Mouse (Mus musculus): ENCODE measurements around the gene Arhgef9. TPM values are rescaled to one million over a fixed set of nuclear protein-coding genes. Genes with fewer than 3 reads are reported as not detected.

The Arhgef9 gene
- 11.2 and 12.7 TPM in 2 replicates for polyA plus RNA-seq (2016; fragmentation: Nextera tagmentation; extraction: Ambion mirVana)

GRCm38 (mm10) chrX:95196104-95196919 lies at the start of gene Arhgef9:
Gene Arhgef9 (minus strand): TSS chrX:95196856.
- Histone ChIP-seq H3K9me3 (replicated peaks) (no peaks in the 10 kb centered on the region), H3K27ac (ENCODE audit: poor library complexity, severe bottlenecking) (no peak within 1 kb of the TSS; the same call in 1 of the 2 replicates), H3K4me3 (peak within 1 kb of the TSS; percentile 57), H3K9ac (peak within 1 kb of the TSS; percentile 65), H3K4me1 (replicated peaks) (no peaks in the 10 kb centered on the region), H3K27me3 (replicated peaks) (no peaks in the 10 kb centered on the region), H3K36me3 (no peaks in the 10 kb centered on the region), H3K4me2 (peak within 1 kb of the TSS; percentile 75)
- ATAC-seq (ENCODE audit: insufficient number of reproducible peaks, low FRiP score) = peak; percentile 74
- WGBS = 16% methylated on average over 23 of the region's 24 CpGs

- no peaks in the 10 kb centered on the region for H3K27me3 ChIP-seq (replicated peaks)
- H3K4me2 ChIP-seq = no peak overlapping the region
- H3K4me3 ChIP-seq = no peak overlapping the region
- no peak overlapping the region for H3K27ac ChIP-seq (ENCODE audit: poor library complexity, severe bottlenecking)
- H3K4me1 ChIP-seq (replicated peaks) = no peaks in the 10 kb centered on the region
- ATAC-seq (ENCODE audit: insufficient number of reproducible peaks, low FRiP score) = no peak
- H3K36me3 ChIP-seq = no peaks in the 10 kb centered on the region
- H3K9me3 ChIP-seq (replicated peaks) = no peaks in the 10 kb centered on the region
- no peak overlapping the region for H3K9ac ChIP-seq
Observed at GRCm38 (mm10) chrX:95238896-95239295, 42.2 kb upstream of the Arhgef9 start.

GRCm38 (mm10) chrX:95195363-95196103 lies 1.1 kb downstream of the Arhgef9 start:
- peak overlapping the region; percentile 57 for H3K4me3 ChIP-seq
- 55% methylated on average over 3 of the region's 3 CpGs for WGBS
- no peaks in the 10 kb centered on the region for H3K27me3 ChIP-seq (replicated peaks)
- H3K4me2 ChIP-seq = peak overlapping the region; percentile 75
- no peaks in the 10 kb centered on the region for H3K36me3 ChIP-seq
- ATAC-seq (ENCODE audit: insufficient number of reproducible peaks, low FRiP score) = no peak
- no peaks in the 10 kb centered on the region for H3K9me3 ChIP-seq (replicated peaks)
- no peaks in the 10 kb centered on the region for H3K4me1 ChIP-seq (replicated peaks)
- peak overlapping the region; percentile 65; the same call in 1 of the 2 replicates for H3K9ac ChIP-seq
- H3K27ac ChIP-seq (ENCODE audit: poor library complexity, severe bottlenecking) = no peak overlapping the region

DNA sequence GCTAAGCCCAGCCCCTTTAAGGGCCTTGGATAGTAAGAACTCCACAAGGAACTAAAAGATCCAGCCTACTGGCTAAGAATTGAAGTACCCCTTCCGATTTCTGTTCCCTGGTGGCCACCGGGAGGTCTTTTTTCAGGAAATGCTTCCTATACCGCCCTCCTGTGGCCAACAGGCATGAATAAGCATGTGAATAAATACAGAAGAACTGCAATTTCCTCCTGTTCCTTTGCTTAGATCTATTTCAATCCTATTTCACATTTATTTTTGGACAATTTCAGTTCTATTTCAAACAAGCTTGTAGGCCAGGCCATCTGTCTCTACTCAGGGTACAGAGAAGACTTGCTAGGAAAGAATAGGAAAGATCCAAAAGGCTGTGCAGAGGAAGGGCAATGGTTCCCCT lies 20.7 kb downstream of the Arhgef9 start:
- Histone ChIP-seq H3K36me3 (no peaks in the 10 kb centered on the region), H3K4me2 (no peak overlapping the region), H3K9ac (no peak overlapping the region), H3K27me3 (replicated peaks) (no peaks in the 10 kb centered on the region), H3K4me1 (replicated peaks) (no peaks in the 10 kb centered on the region), H3K27ac (ENCODE audit: poor library complexity, severe bottlenecking) (no peak overlapping the region), H3K9me3 (replicated peaks) (no peaks in the 10 kb centered on the region), H3K4me3 (no peak overlapping the region)
- ATAC-seq (ENCODE audit: insufficient number of reproducible peaks, low FRiP score) = no peak
- 17% methylated on average over 3 of the region's 3 CpGs for WGBS

DNA sequence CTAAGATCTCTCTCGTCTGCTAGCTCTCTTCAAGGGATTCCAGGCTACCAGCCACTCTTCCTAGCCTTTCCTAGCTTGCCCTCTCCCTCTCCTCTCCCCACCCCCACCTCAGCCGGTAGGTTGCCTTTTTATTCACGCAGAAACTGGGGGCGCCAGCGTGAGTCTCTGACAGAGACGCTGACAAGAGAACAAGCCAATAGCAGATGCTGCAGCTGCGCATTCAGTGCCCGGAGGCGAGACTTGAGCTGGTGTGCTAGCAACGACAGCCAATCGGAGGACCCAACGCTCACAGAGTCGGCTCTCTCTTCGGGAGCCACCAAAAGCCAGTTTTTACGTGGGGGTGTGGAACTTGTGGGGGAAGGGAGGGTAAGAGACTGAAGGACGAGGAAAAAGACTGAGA lies 30.3 kb downstream of the Arhgef9 start:
- Histone ChIP-seq H3K4me2 (peak overlapping the region; percentile 71), H3K36me3 (no peaks in the 10 kb centered on the region), H3K27ac (ENCODE audit: poor library complexity, severe bottlenecking) (peak overlapping the region; percentile 88), H3K4me1 (replicated peaks) (no peaks in the 10 kb centered on the region), H3K4me3 (peak overlapping the region; percentile 55), H3K27me3 (replicated peaks) (no peaks in the 10 kb centered on the region), H3K9ac (peak overlapping the region; percentile 76), H3K9me3 (replicated peaks) (no peaks in the 10 kb centered on the region)
- WGBS = 13% methylated on average over 16 of the region's 16 CpGs
- peak; percentile 93 for ATAC-seq (ENCODE audit: insufficient number of reproducible peaks, low FRiP score)

DNA sequence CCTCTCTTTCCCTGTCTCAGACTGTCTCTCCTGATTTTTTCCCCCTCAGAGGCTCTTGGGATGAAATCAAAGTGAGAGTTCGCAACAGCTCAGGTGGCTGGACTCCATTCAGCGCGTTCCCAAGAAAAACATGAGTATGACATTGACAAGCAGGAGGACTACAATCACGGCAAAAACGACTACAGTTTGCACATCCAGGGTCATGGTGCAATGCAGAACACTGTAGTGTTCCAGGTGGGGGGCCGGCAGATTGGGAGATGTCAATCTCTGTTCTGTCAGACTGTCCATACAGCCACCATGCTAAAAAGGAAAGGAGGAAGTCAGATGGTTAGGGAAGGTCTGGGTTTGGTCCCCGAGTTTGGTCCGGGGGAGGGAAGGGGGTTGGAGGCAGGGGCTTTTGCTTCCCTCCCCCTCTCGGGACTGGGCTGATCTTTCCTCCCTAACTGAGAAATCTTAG lies 31.0 kb downstream of the Arhgef9 start:
- peak overlapping the region; percentile 76 for H3K9ac ChIP-seq
- H3K27ac ChIP-seq (ENCODE audit: poor library complexity, severe bottlenecking) = peak overlapping the region; percentile 88
- no peak for ATAC-seq (ENCODE audit: insufficient number of reproducible peaks, low FRiP score)
- no peaks in the 10 kb centered on the region for H3K4me1 ChIP-seq (replicated peaks)
- peak overlapping the region; percentile 55 for H3K4me3 ChIP-seq
- H3K9me3 ChIP-seq (replicated peaks) = no peaks in the 10 kb centered on the region
- no peaks in the 10 kb centered on the region for H3K27me3 ChIP-seq (replicated peaks)
- H3K36me3 ChIP-seq = no peaks in the 10 kb centered on the region
- H3K4me2 ChIP-seq = peak overlapping the region; percentile 71
- WGBS = 20% methylated on average over 9 of the region's 9 CpGs

GRCm38 (mm10) chrX:95164140-95164539 lies 32.5 kb downstream of the Arhgef9 start:
- 68% methylated on average over 6 of the region's 6 CpGs for WGBS
- Histone ChIP-seq H3K4me2 (no peak overlapping the region), H3K27ac (ENCODE audit: poor library complexity, severe bottlenecking) (no peak overlapping the region), H3K4me1 (replicated peaks) (no peaks in the 10 kb centered on the region), H3K36me3 (no peaks in the 10 kb centered on the region), H3K9me3 (replicated peaks) (no peaks in the 10 kb centered on the region), H3K4me3 (no peak overlapping the region), H3K9ac (no peak overlapping the region), H3K27me3 (replicated peaks) (no peaks in the 10 kb centered on the region)
- ATAC-seq (ENCODE audit: insufficient number of reproducible peaks, low FRiP score) = no peak

GRCm38 (mm10) chrX:95163452-95163851 lies 33.2 kb downstream of the Arhgef9 start:
- no peak for ATAC-seq (ENCODE audit: insufficient number of reproducible peaks, low FRiP score)
- no peaks in the 10 kb centered on the region for H3K36me3 ChIP-seq
- H3K4me2 ChIP-seq = no peak overlapping the region
- H3K4me3 ChIP-seq = no peak overlapping the region
- no peak overlapping the region for H3K27ac ChIP-seq (ENCODE audit: poor library complexity, severe bottlenecking)
- H3K9ac ChIP-seq = no peak overlapping the region
- H3K27me3 ChIP-seq (replicated peaks) = no peaks in the 10 kb centered on the region
- no peaks in the 10 kb centered on the region for H3K4me1 ChIP-seq (replicated peaks)
- no peaks in the 10 kb centered on the region for H3K9me3 ChIP-seq (replicated peaks)

DNA sequence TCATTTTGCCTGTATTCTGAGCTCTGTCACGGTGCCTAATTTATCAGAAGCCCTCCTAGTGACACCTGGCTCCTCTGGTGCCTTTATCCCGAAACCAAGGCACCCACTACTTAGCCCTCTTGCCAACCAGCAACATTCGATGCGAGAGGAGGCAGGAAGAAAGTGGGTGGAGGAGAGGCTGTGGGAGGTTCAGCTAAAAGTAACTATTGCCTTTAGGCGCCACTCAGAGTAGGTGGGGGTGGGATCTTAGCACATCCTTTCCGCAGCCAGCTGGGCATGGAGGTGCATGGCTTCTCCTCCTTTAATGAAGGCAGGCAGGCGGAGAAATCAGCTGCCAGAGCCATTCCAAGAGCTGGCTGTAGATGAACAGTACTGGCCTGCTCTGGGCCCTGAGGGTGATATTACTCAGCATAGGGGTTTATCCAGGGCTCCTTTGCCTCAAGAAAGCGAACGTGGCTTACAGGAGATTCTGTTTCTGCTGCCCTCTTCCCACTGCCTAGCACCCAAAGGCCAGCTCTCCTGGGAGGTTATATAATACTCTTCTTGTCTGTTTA lies 39.7 kb downstream of the Arhgef9 start:
- Histone ChIP-seq H3K27ac (ENCODE audit: poor library complexity, severe bottlenecking) (no peak overlapping the region), H3K4me3 (no peak overlapping the region), H3K9me3 (replicated peaks) (no peaks in the 10 kb centered on the region), H3K9ac (no peak overlapping the region), H3K36me3 (no peaks in the 10 kb centered on the region), H3K27me3 (replicated peaks) (no peaks in the 10 kb centered on the region), H3K4me2 (no peak overlapping the region), H3K4me1 (replicated peaks) (no peaks in the 10 kb centered on the region)
- no peak for ATAC-seq (ENCODE audit: insufficient number of reproducible peaks, low FRiP score)
- WGBS = 42% methylated on average over 9 of the region's 9 CpGs

DNA sequence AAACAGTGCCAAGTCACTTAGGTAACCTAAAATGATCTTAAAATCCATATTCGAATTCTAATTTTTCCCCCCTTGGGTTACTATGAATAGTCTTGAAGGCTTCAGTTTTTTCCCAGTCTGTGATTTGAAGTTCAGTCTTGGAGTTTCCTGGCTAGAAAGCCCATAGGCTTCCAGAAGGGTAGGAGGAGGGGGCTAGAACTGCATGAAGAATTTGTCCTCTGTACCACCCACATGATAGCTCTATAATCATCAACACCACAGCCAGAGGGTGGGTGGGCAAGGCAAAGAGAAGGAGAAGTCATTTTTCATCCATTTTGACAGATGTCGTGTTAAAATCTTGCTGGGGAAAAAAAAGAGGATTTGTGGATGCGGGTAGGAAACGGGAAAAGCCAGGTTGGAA lies 58.0 kb downstream of the Arhgef9 start:
- Histone ChIP-seq H3K27ac (ENCODE audit: poor library complexity, severe bottlenecking) (no peak overlapping the region), H3K36me3 (no peaks in the 10 kb centered on the region), H3K9ac (no peak overlapping the region), H3K4me3 (no peak overlapping the region), H3K4me1 (replicated peaks) (no peaks in the 10 kb centered on the region), H3K9me3 (replicated peaks) (no peaks in the 10 kb centered on the region), H3K27me3 (replicated peaks) (no peaks in the 10 kb centered on the region), H3K4me2 (no peak overlapping the region)
- WGBS = 84% methylated on average over 4 of the region's 4 CpGs
- ATAC-seq (ENCODE audit: insufficient number of reproducible peaks, low FRiP score) = no peak

GRCm38 (mm10) chrX:95133502-95133901 lies 63.2 kb downstream of the Arhgef9 start:
- WGBS = 75% methylated on average over 5 of the region's 5 CpGs

More at GRCm38 (mm10) chrX:95133502-95133901, 63.2 kb downstream of the Arhgef9 start:
- Histone ChIP-seq H3K27ac (ENCODE audit: poor library complexity, severe bottlenecking) (no peak overlapping the region), H3K36me3 (no peaks in the 10 kb centered on the region), H3K4me2 (no peak overlapping the region), H3K27me3 (replicated peaks) (no peaks in the 10 kb centered on the region), H3K9ac (no peak overlapping the region), H3K4me3 (no peak overlapping the region), H3K9me3 (replicated peaks) (no peaks in the 10 kb centered on the region), H3K4me1 (replicated peaks) (no peaks in the 10 kb centered on the region)
- no peak for ATAC-seq (ENCODE audit: insufficient number of reproducible peaks, low FRiP score)

Data from heart, embryonic 12.5 days (tissue).